Mouse (Mus musculus): ENCODE results near the gene Slc17a8.
"Not testable (repeated sequence)": the region's sequence is repeated elsewhere in the genome, so short reads cannot be mapped to it uniquely, and the experiment has no call there.

The Slc17a8 gene

GRCm38 (mm10) chr10:89621129-89621528, at the start of gene Slc17a8:
Slc17a8 (minus strand) TSS chr10:89621253.
- no peak for DNase-seq (ENCODE audit: low spot score)

GRCm38 (mm10) chr10:89670371-89670770, 49.3 kb upstream of the Slc17a8 start:
- DNase-seq (ENCODE audit: low spot score): not testable (repeated sequence)

- DNase-seq (ENCODE audit: low spot score): no peak
Measured at GRCm38 (mm10) chr10:89667571-89667970, 46.5 kb upstream of the Slc17a8 start.

GRCm38 (mm10) chr10:89665679-89666078, 44.6 kb upstream of the Slc17a8 start:
- DNase-seq (ENCODE audit: low spot score): no peak

DNA sequence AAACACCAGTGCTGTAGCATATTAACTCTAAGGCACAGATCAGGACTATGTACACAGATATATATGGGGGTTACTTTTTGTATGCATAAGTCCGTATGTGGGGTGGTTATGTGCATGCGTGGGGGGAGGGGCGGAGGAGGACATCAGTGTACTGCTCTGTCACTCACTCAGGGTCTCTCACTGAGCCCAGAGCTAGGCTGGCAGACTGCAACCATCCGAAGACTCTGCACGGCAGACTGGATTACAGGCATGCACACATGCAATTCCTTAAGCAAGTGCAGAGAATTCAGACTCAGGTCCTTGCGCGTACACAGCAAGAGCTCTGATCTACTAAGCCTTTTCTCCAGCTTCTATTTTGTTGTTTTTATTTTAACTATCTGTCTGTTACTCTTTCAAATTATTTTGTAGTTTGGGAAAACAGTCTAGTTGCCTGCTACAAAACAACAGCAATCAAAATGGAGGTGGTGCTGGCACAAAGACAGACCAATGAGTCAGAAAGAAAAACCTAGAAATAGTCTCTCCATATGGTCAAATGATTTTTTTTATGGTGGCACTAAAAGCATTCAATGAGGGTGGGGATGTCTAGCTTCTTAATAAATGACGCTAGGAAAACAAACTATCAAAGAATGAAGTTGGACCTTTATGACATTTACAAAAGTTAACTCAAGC, 44.1 kb upstream of the Slc17a8 start:
- no peak for DNase-seq (ENCODE audit: low spot score)

DNA sequence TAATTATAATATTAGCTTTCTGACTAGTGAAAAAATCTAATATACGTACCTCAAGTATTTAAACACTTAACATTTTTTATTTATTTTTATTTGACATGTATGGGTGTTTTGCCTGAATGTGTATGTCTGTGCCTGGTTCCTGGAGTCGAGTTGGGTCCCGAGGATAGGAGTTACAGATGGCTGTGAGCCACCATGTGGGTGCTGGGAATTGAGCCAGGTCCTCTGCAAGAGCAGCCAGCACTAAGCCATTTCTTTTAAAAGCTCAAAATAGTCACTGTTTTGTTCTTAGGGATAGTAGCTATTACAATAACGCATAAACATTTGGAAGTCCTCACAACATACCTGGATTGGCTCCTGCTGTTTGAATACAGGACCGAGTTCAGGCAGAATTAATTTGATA, 35.3 kb upstream of the Slc17a8 start:
- no peak for DNase-seq (ENCODE audit: low spot score)

DNA sequence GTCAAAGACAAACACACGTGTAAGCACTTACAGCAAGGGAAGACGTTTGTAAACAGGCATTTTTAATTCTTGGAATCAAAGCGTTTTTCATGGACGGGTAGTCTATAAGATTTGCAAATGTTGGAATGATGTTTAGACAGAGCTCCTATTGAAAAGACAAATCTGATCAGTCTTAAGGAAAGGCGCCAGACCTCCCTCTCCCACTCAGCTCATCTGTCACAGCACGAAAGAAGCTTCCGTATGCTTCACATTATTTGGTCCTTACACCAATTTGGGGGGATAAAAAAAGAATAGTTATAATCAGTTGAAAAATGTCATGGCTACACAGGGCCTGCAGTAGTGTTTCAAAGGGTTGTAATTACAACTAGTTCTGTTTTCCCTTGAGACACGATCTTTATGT, 31.9 kb upstream of the Slc17a8 start:
- DNase-seq (ENCODE audit: low spot score): no peak

GRCm38 (mm10) chr10:89651691-89652090, 30.6 kb upstream of the Slc17a8 start:
- DNase-seq (ENCODE audit: low spot score): no peak

GRCm38 (mm10) chr10:89646918-89647317, 25.9 kb upstream of the Slc17a8 start:
- DNase-seq (ENCODE audit: low spot score): no peak

DNA sequence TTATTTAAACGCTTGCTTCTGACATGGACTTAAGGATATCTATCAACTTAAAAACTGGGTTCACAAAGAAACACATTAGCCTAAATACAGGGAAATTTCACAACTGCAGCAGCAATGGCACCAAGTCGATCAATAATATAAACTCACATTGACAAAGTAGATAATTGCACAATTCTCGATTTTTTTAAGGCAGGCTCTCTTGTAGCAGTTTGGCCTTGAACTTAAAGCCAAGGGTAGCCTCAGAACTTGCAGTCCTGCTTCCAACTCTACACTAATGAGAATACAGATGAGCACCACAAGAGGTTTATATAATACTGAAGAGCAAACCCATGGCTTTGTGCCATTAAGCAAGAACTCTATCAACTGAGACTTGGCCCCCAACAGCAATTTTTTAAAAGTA, 15.9 kb upstream of the Slc17a8 start:
- DNase-seq (ENCODE audit: low spot score): no peak

DNA sequence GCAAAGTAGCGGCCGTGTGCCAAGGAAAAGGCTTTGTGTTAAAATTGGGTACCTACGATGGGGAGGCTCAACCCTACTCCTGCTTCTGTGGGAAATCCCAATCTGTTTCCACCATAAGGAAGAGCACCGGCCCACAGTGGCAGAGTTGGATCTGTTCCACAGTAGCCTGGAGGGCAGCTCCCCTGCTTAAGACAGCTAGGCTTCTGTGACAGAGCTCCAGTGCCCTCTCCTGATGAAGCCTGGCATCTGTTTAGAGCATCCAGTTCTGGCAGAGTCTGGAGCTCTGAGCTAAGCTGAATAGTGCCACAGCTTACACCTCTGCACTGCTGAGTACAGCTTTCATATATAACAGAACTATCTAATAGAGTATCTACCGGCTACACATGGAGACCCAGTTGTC, 14.0 kb upstream of the Slc17a8 start:
- DNase-seq (ENCODE audit: low spot score): no peak

DNA sequence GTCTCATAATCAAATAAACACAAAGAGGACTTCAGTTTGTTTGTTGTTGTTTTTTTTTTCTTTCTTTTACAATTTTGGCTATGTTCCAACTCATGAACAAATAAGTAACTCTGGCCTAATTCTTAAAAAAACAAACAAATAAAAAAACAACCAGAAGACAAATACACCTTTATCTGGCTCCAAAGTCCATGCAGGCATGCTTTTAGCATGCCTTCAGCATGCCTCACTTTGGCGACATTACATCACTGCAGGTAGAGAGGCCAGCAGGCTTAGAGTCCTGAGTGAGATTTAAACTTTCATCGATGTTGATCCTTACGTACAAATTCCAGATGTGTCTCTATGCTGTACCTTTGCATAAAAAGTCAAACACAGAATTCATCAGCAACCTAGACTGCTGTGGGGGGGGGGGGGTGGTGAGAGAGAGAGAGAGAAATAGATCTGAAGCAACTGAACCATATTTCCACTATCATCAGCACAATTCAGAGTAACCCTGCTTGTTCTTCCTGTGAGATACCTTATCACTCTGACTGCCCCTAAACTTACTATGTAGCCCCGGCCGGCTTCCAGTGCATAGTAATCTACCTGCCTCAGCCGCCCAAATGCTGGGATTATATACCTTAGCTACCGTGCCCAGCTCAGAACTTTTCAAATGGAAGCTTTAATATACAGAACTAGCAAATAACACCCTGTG, 12.8 kb upstream of the Slc17a8 start:
- DNase-seq (ENCODE audit: low spot score): no peak

- no peak for DNase-seq (ENCODE audit: low spot score)
Measured at GRCm38 (mm10) chr10:89633121-89633520, 12.1 kb upstream of the Slc17a8 start.

- DNase-seq (ENCODE audit: low spot score): no peak
Measured at GRCm38 (mm10) chr10:89631831-89632230, 10.8 kb upstream of the Slc17a8 start.

GRCm38 (mm10) chr10:89630564-89630963, 9.5 kb upstream of the Slc17a8 start:
- no peak for DNase-seq (ENCODE audit: low spot score)

DNA sequence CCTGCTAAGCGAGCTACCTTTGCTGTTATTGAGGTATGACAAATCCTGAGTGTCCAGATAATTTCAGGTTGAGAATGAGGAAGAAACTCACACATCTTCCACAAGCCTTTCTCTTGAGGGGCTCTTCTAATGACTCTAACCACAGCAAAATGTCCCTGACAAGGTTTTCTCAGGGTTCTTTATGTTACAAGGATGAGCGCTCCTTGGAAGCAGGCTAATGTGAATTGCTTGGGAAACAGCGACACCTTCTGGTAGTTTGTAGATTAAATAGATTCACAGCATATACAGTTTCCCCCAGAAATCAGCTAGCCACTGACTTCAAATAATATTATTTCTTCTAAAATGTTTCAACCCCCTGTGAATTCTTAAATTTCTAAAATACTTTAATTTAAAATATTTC, 9.0 kb upstream of the Slc17a8 start:
- DNase-seq (ENCODE audit: low spot score): peak; percentile 71

GRCm38 (mm10) chr10:89626714-89627113, 5.7 kb upstream of the Slc17a8 start:
- no peak for DNase-seq (ENCODE audit: low spot score)

GRCm38 (mm10) chr10:89624196-89624595, 3.1 kb upstream of the Slc17a8 start:
- DNase-seq (ENCODE audit: low spot score): no peak

GRCm38 (mm10) chr10:89599311-89599710, 21.7 kb downstream of the Slc17a8 start:
- DNase-seq (ENCODE audit: low spot score): no peak

DNA sequence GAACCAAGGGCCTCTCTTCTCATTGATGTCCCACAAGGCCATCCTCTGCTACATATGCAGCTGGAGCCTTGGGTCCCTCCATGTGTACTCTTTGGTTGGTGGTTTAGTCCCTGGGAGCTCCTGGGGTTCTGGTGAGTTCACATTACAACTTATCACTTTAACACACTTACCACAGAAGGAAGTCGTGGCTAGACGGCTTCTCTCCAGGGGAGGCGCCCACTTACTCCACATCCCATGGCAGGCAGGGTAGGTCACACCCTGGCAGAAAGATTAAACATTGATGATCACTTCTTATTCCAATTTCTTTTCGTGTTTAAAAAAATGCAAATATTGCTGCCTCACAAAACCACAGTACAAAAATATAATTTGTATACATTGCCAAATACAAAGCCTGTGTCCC, 23.8 kb downstream of the Slc17a8 start:
- no peak for DNase-seq (ENCODE audit: low spot score)

- no peak for DNase-seq (ENCODE audit: low spot score)
Measured at GRCm38 (mm10) chr10:89595935-89596334, 25.1 kb downstream of the Slc17a8 start.

DNA sequence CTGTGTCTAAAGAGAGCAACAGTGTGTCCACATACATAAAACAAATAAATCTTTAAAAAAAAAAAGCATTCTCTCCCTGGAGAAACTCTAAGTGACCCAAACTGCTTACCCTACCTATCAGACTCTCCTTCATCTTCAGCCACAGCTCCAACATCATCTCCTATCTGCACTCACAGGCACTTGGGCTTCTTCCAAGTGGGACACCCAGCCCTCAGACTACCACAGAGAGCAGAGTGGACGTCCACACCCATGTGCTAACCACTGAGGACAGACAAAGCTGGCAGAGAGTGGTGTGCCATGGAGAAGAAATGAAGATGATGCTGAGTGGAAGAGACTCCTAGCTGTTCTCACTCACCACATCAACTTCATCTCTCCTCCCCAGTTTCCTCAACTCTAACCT, 25.5 kb downstream of the Slc17a8 start:
- DNase-seq (ENCODE audit: low spot score): no peak

GRCm38 (mm10) chr10:89594309-89594708, 26.7 kb downstream of the Slc17a8 start:
- no peak for DNase-seq (ENCODE audit: low spot score)

DNA sequence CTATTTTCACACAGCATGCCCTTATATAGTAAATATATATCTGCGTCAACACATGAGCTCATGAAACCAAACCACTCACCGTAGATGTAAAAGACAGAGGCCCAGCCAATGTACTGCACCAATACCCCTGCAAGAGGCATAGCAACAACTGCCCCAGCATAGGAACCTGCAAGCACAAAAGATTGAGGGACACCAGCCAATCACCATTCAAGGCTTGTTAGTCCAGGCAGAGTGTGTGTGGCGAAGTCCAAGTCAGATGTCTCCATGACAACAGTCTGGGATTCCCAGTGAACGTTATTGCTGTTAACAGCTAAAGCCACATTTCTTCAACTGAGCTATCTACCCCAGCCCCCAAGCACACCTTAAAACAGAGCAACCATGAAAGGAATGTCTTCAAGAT, 28.3 kb downstream of the Slc17a8 start:
- no peak for DNase-seq (ENCODE audit: low spot score)

All from c-Kit-positive CD71-positive TER-119-positive erythroid progenitor cells, embryonic 14.5 days (primary cell).